Mouse (Mus musculus) NIH3T3 (cell line): ENCODE measurements around the gene Tpst1.
A peak's percentile ranks its signal among the peaks of the same experiment; 100 is the strongest.

Experiments used
- DNase-seq: peaks from one replicate; pipeline ENCODE4 v3.0.0-alpha.2; 2012; ENCODE audit warnings: low read depth

Tpst1 gene

DNA sequence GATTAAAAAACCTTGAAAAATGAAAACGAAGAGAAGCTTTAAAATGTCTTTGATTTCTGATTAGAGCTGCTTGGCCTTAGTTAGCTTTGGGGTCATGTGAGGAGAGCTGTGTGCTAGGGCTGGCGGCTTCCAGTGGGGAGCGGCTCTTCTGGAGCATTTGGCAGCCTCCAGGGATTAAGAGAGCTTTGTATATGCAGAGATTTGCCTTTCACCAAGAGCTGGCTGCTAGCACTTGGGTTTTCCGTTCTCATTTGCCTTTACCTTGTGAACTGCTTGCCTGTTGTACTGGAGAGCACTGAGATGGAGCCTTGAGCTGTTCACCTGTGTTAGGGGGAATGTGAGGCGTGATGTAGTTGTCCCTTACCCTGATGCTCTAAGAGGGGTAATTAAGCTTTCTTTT is 20.6 kb upstream of the Tpst1 start:
- DNase-seq = no peak

DNA sequence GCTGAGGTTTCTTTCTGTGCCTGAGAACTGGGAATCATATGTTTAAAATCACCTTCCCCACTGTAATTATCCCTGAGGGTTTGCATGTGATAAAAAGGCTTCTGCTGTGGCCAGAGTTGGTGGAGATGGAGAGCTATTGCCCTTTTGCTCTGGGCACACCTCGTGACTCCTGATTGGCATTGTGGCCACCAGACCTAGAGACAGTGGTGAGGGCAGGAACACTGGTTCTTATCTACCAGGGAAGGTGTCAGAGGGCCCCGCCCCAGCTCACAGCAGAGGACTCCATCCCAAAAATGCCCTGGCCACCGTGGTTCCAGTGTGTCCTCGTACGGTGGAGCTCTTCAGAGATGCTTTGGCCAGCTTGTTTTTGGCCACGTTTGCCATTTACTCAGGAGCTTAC is 20.2 kb upstream of the Tpst1 start:
- no peak for DNase-seq

GRCm38 (mm10) chr5:130055688-130056087 is 17.4 kb upstream of the Tpst1 start:
- no peak for DNase-seq

DNA sequence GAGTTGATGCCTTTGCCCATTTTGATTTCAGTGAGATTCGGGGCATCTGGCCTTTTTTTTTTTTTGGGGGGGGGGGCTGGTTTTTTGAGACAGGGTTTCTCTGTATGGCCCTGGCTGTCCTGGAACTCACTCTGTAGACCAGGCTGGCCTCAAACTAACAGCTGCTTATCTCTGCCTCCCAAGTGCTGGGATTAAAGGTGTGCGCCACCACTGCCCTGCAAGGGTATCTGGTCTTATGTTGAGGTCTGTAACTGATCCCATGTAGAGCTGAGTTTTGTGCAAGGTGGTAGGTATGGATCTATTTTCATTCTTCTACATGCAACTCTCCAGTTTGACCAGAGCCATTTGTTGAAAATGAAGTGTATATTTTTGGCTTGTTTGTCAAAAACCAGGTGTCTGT is 16.8 kb upstream of the Tpst1 start:
- no peak for DNase-seq

DNA sequence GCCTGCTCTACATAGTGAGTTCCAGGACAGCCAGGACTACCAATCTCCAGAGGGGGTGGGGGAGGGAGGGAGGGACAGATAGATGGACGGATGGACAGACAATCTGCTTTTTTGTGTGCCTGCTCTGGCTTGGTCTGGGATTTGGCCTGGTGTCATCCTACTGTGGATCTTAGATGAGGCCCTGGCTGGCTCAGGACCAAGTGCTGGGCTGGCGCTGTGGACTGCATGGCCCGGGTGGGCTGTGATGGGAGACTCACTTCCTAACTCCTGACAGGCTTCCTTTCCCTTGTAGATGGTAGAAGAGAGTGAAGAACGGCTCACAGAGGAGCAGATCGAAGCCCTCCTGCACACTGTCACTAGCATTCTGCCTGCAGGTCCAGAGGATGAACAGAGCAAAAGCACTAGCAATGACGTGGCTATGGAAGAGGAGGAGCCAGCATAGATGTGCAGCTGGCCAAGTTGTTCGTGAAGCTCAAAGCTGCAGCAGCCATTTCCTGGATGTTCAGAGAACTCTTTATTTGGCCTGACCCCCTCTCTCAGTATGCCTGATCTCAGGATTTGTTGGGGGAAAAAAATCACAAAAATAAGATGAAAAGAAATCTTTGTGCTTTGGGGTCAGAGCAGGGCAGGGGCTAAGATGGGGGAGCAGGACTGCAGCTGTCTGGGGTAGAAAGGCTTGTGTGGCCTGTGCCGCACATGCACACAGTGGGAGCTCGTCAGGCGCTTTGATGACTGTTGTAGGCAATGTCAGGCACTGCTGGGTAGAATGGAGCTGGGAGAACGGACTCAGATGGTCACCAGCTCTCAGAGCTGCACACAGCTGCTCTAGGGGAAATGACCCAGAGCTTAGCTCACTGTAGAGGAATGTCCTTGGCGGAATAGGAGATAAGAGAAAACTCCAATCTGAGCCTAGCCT is 13.5 kb upstream of the Tpst1 start:
- DNase-seq = no peak

DNA sequence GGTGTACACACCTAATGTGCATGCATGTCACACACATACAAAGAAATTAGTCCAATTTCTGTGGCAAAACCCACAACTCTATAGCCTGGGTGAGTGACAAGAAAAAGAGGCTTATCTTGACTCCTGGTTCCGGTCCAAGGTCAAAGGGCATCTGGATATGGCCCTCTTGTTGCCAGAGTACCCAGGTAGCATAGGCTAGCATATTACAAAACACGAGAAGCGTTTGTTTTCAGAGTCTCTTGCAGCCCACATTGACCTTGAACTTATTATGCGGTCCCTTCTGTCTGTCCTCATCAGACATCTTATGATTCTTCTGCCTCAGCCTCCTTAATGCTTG is 12.8 kb upstream of the Tpst1 start:
- no peak for DNase-seq

DNA sequence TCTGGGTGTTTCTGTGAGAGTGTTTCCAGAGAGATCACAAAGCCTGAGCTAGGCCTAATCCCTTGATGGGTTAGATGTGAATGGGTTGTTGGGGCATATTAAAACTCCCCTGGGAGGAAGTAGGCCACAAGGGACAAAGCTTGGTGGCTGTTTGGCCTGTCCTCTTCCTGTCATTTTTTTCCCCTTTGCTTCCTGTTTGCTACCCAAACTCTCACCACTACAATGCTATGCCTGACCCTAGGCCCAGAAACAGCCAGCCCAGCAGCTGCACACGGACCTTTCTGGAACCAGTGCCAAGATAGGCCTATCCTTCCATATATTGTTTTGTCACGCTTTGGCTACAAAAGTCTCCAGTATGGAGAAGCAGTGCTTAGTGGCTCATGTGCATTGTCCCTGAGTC is 11.0 kb upstream of the Tpst1 start:
- no peak for DNase-seq

GRCm38 (mm10) chr5:130063760-130064159 is 9.4 kb upstream of the Tpst1 start:
- DNase-seq = peak; percentile 57

GRCm38 (mm10) chr5:130065579-130065978 is 7.5 kb upstream of the Tpst1 start:
- DNase-seq = no peak

DNA sequence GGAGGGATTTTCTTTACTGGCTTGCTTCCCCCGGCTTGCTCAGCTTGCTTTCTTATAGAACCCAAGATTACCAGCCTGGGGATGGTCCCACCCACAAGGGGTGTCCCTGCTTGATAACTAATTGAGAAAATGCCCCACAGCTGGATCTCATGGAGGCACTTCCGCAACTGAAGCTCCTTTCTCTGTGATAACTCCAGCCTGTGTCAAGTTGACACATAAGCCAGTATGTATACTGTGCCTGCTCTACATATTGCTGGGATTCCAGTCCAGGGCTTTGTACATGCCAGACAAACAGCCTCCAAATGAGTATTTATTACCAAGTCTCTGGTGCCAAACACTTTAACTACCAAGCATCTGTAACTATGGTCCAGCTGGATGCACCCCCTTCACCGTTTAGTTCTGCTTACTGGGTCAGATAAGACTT is 5.3 kb upstream of the Tpst1 start:
- no peak for DNase-seq

- no peak for DNase-seq
Observed at GRCm38 (mm10) chr5:130074491-130074890, 1.4 kb downstream of the Tpst1 start.

DNA sequence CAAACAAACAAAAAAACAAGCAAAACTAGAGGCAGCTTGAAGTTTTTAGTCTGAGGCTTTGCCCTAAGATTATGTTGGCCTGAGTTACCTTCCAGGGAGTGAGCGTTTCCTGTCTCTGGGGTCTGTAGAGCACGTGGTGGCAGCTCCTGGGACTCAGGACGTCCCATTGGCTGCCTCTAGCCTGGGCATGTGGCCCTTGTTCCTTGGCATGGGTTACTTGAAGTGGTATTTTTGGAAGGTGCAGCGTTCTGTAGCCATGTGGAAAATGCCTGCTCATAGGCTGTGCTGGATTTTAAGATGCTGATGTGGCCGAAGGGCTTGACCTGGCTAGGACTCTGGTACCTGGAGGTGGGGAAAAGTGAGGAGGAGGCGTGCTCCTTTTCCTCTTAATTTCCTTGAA is 3.3 kb downstream of the Tpst1 start:
- DNase-seq = no peak

DNA sequence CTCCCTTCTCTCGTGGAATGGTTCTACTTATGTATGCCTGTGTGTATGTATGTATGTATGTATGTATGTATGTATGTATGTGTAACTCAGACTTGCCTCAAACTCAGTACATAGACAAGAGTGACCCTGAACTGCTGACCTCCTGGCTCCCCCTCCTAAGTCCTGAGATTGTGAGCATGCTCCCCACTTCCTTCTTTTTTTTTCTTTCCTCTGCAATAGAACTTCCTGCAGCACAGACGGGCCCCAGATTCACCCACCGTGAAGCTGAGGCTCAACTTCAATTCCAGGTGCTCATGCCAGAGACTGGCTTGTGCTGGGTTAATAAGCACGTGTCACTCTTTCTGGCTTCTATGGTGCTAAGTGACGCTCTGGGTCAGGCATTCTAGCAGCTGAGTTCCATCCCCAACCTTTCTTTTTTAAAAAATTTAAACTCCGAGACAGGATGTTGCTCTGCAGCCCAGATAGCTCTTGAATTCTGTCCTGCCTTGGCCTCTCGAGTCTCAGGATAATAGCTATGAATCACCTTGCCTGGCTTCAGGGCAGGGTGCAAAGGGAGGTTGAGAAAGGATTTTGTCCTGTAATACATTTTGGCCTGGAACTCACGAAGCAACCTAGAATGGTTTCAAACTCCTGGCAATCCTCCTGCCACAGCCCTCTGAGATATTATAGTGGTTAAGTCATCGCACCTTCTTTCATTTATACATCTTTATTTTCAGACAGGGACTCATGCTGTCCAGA is 5.1 kb downstream of the Tpst1 start:
- DNase-seq = peak; percentile 64

DNA sequence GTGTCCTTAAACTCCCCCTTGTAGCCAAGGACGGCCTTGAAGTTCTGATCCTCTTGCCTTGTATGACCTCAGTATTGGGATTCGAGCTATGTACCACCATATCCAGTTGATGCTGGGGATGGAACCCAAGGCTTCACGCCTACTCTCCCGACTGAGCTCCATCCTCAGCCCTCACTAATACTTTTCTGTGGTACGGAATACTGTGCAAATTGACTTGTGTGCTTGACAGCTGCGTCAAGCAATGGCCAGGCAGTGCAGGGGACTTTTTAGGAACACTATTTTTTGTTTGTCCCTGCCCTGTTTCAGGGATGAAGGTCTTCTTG is 5.7 kb downstream of the Tpst1 start:
- no peak for DNase-seq

GRCm38 (mm10) chr5:130079202-130080050 is 6.3 kb downstream of the Tpst1 start:
- DNase-seq = peak; percentile 96

DNA sequence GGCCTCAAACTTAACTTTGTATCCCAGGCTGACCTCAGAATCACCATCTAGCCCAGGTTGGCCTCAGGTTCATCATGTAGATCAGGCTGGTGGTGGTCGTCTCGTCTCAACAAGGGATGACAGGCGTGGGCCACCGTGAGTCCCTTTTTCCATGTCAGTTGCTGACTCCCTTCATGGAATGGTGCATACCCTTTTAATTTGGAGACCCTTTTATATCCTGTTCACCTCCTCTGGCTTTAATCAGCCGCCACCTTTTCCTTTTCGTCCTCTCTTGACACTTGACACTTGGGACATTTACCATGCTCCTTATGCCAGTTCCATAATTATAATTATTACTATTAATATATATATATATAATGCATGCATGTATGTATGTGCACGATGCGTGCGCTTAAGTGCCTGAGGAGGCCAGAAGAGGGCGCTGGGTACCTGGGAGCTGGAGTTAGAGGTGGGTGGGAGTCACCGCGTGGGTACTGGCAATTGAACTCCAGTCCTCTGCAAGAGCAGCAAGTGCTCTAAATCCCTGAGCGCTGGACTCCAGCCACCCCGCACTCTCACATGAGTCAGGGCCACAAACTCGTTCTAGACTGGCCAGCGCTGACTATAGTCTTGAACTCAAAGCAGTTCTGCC is 7.0 kb downstream of the Tpst1 start:
- peak; percentile 60 for DNase-seq

DNA sequence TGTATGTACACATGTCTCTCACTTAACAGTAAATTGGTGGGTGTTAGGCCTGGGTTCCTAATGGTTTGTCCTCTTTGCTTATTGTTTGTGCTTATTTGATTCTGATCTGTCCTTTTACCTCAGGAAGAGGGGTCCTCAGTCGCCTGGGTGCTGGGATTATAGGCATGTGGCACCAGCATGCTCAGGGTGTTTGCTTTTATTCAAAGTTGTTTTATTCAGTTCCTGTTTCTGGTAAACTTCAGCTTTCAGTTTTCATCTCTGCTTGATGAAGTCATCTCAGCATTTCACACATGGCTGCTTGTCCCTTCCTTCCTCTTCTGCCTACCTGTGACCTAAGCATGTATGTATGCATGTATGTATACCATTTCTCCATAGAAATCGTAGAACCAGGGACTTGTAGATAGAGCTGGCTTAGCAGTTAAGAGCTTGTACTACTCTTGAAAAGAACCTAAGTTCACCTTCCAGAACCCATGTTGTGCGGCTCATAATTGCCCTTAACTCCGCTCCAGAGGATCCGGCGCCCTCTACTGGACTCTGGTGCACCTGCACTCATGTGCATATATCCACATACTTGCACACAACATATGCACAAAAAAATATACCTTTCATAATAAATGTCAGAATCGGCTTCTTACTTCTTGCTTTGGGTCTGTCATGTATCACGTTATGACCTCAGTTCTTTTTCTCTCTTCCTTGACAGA is 8.2 kb downstream of the Tpst1 start:
- no peak for DNase-seq

- no peak for DNase-seq
Observed at GRCm38 (mm10) chr5:130082431-130082830, 9.3 kb downstream of the Tpst1 start.

- peak; percentile 65 for DNase-seq
Observed at GRCm38 (mm10) chr5:130084271-130084670, 11.1 kb downstream of the Tpst1 start.

- DNase-seq = no peak
Observed at GRCm38 (mm10) chr5:130088008-130088407, 14.9 kb downstream of the Tpst1 start.

GRCm38 (mm10) chr5:130088612-130089011 is 15.5 kb downstream of the Tpst1 start:
- DNase-seq = peak; percentile 45

DNA sequence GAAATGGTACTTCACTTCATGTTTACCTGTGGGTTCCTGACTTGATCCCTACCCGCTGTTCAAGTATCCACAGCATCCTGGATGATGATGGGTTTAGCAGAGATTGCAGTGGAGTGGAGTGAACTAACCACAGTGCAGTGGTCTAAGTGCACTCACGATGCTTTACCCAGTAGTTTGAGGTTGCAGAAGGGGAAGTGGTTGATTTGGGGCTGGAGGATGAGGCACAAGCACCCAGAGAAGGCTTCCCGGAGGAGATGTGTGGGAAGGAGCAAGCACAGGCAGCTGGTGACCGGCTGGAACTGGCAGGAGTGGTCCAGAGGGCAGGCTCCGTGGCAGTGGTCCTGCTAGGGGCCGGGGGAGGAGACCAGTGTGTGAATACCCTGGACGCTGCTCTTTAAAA is 16.1 kb downstream of the Tpst1 start:
- DNase-seq = peak; percentile 30
